Mouse (Mus musculus): ENCODE measurements at regions not wholly inside any gene's neighbourhood (a gene's known extent, or its start where the extent isn't known, plus 50 kb on each side); places are given as distances from the start of the nearest gene placed in this dataset.

- Histone ChIP-seq H3K36me3 (no peaks in the 10 kb centered on the region), H3K9me3 (no peaks in the 10 kb centered on the region), H3K4me2 (replicated peaks) (no peak overlapping the region), H3K27me3 (no peaks in the 10 kb centered on the region), H3K27ac (replicated peaks) (no peak overlapping the region), H3K9ac (replicated peaks) (no peak overlapping the region), H3K4me3 (no peak overlapping the region), H3K4me1 (no peaks in the 10 kb centered on the region)
- 72% methylated on average over 5 of the region's 5 CpGs for whole genome bisulfite sequencing
- no peak for ATAC-seq (replicated peaks)
Measured at GRCm38 (mm10) chr3:41346863-41347262, 208.7 kb upstream of the Jade1 start.

DNA sequence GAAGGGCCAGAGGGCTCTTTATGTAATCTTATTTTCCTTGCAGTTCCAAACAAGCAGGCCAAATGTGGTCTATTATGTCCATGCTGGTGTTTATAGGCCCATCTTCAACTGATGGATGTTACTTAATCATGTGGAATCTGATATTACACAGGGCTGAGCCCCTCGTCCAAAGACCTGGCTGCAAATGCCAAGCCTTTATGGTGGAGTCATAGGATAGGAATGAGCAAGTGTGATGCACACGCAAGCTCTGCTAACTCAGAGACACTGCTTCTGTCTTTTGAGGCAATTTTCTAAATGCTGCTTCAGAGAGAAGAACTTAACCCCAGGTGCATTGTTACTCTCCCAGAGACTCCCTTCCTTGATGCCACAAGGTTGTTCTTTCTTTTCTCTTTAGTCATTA lies 212.1 kb upstream of the Jade1 start:
- no peak overlapping the region for H3K4me2 ChIP-seq (replicated peaks)
- no peaks in the 10 kb centered on the region for H3K9me3 ChIP-seq
- WGBS = 73% methylated on average over 2 of the region's 2 CpGs
- no peak overlapping the region for H3K9ac ChIP-seq (replicated peaks)
- no peak overlapping the region for H3K4me3 ChIP-seq
- no peak for ATAC-seq (replicated peaks)
- H3K4me1 ChIP-seq = no peaks in the 10 kb centered on the region
- H3K36me3 ChIP-seq = no peaks in the 10 kb centered on the region
- no peaks in the 10 kb centered on the region for H3K27me3 ChIP-seq
- no peak overlapping the region for H3K27ac ChIP-seq (replicated peaks)

GRCm38 (mm10) chr3:41332481-41332880 lies 223.1 kb upstream of the Jade1 start:
- no peaks in the 10 kb centered on the region for H3K4me1 ChIP-seq
- H3K36me3 ChIP-seq = no peaks in the 10 kb centered on the region
- ATAC-seq (replicated peaks) = no peak
- no peaks in the 10 kb centered on the region for H3K9me3 ChIP-seq
- no peak overlapping the region for H3K9ac ChIP-seq (replicated peaks)
- H3K27ac ChIP-seq (replicated peaks) = no peak overlapping the region
- no peaks in the 10 kb centered on the region for H3K27me3 ChIP-seq
- 66% methylated on average over 7 of the region's 7 CpGs for WGBS
- H3K4me3 ChIP-seq = no peak overlapping the region
- no peak overlapping the region for H3K4me2 ChIP-seq (replicated peaks)

DNA sequence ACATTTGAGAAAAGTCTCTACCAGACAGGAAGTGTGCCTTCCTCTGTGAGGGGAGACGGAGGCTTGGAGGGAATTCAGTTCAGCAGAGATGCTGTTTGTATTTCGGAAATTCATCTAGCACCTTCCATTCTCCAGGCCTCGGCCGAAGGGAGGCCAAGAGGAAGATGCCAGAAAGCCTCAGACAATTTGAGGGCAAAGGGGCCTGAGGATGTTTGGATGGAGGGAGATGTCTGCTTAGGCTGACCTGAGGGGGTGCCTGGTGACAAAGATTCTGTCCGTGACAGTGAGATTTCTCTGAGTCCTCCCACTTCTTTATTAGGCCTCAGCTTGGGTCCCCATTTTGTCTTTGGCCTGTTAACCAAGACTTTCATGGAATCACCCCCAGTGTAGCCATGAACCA lies 225.2 kb upstream of the Jade1 start:
- no peaks in the 10 kb centered on the region for H3K4me1 ChIP-seq
- H3K9ac ChIP-seq (replicated peaks) = no peak overlapping the region
- no peaks in the 10 kb centered on the region for H3K27me3 ChIP-seq
- 88% methylated on average over 5 of the region's 5 CpGs for WGBS
- no peaks in the 10 kb centered on the region for H3K9me3 ChIP-seq
- no peak overlapping the region for H3K4me2 ChIP-seq (replicated peaks)
- no peak for ATAC-seq (replicated peaks)
- no peak overlapping the region for H3K27ac ChIP-seq (replicated peaks)
- no peaks in the 10 kb centered on the region for H3K36me3 ChIP-seq
- no peak overlapping the region for H3K4me3 ChIP-seq

DNA sequence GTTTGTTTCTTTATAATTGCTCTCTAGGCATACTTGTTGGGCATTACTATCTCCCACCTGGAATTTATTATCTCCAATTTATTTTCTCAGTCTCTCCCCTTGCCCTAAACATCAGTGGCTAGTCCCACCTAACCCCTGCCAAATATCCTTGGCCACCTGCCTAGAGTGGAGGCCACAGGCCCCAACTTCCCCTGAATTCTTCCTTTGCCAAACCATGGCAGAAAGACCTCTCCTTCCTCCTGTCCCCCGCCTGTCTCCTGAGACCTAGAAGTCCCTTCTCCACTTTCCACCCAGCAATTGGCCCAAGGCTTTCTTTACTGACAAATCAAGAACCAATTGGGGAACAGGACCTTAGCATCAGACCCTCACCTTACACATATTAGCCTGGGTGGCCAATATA lies 226.7 kb upstream of the Jade1 start:
- Histone ChIP-seq H3K27ac (replicated peaks) (no peak overlapping the region), H3K9me3 (no peaks in the 10 kb centered on the region), H3K27me3 (no peaks in the 10 kb centered on the region), H3K36me3 (no peaks in the 10 kb centered on the region), H3K4me3 (no peak overlapping the region), H3K4me1 (no peaks in the 10 kb centered on the region), H3K9ac (replicated peaks) (no peak overlapping the region), H3K4me2 (replicated peaks) (no peak overlapping the region)
- ATAC-seq (replicated peaks) = no peak
- 79% methylated on average over 1 of the region's 1 CpGs for WGBS

DNA sequence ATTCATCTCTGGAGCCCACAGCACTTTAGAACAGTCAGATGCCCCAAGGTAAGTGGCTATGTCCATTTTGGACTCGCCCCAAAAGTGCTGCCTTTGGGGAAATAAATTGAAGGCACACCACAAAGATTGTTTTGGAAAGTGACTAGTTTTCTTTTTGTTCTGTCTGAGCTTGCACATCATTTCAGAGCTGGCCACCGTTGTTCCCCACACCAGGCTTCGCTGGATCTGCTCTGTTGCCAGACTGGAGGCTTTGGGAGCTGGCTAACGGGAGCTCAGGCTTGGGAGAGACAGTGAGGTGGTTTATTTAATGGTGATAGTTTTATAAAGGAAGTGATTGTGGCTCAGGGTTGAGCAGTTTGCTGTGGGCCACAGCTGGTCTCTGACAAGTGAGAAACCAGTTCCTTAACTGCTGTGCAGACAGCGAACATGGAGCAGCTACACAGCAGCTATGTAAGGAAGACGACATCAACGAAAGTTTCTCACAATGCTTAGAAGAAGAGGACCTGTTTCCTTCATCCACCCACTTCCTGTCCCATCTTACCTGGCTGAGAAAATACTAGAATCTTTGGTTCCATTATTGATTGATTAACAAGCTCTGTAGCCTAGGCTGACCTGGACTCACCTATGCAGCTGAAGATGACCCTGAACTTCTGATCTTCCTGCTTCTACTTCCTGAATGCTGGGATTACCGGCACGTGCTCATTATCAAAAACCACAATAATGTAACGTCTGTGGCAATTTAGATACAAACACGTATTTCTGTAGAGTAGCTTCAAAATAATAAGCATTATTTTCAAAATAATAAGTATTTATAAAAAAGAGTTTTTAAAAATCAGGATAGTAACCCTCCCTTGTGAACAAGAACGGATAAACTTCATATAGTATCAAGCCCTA lies 229.1 kb upstream of the Jade1 start:
- Histone ChIP-seq H3K36me3 (no peaks in the 10 kb centered on the region), H3K9me3 (no peaks in the 10 kb centered on the region), H3K4me3 (no peak overlapping the region), H3K27ac (replicated peaks) (no peak overlapping the region), H3K27me3 (no peaks in the 10 kb centered on the region), H3K4me1 (no peaks in the 10 kb centered on the region), H3K4me2 (replicated peaks) (no peak overlapping the region), H3K9ac (replicated peaks) (no peak overlapping the region)
- 85% methylated on average over 12 of the region's 12 CpGs for WGBS
- ATAC-seq (replicated peaks) = no peak

GRCm38 (mm10) chr3:41321808-41322207 lies 233.7 kb upstream of the Jade1 start:
- WGBS = 97% methylated on average over 1 of the region's 1 CpGs

GRCm38 (mm10) chr3:41319214-41319856 lies 236.2 kb upstream of the Jade1 start:
- 61% methylated on average over 5 of the region's 5 CpGs for WGBS
- no peaks in the 10 kb centered on the region for H3K36me3 ChIP-seq
- no peak overlapping the region for H3K27ac ChIP-seq (replicated peaks)
- H3K27me3 ChIP-seq = no peaks in the 10 kb centered on the region
- H3K4me1 ChIP-seq = peaks cover 5% of the 10 kb centered on the region; the same call in 1 of the 2 replicates
- ATAC-seq (replicated peaks) = peak; percentile 53; the same call in 1 of the 2 replicates
- H3K9me3 ChIP-seq = no peaks in the 10 kb centered on the region
- H3K4me3 ChIP-seq = no peak overlapping the region
- no peak overlapping the region for H3K4me2 ChIP-seq (replicated peaks)
- no peak overlapping the region for H3K9ac ChIP-seq (replicated peaks)

More at GRCm38 (mm10) chr3:41321808-41322207, 233.7 kb upstream of the Jade1 start:
- Histone ChIP-seq H3K4me2 (replicated peaks) (no peak overlapping the region), H3K4me3 (no peak overlapping the region), H3K9ac (replicated peaks) (no peak overlapping the region), H3K27ac (replicated peaks) (no peak overlapping the region), H3K36me3 (no peaks in the 10 kb centered on the region), H3K4me1 (peaks cover 5% of the 10 kb centered on the region; the same call in 1 of the 2 replicates), H3K9me3 (no peaks in the 10 kb centered on the region), H3K27me3 (no peaks in the 10 kb centered on the region)
- ATAC-seq (replicated peaks) = no peak

- ATAC-seq (replicated peaks) = no peak
- H3K9me3 ChIP-seq = no peaks in the 10 kb centered on the region
- no peak overlapping the region for H3K9ac ChIP-seq (replicated peaks)
- WGBS = 61% methylated on average over 12 of the region's 12 CpGs
- no peak overlapping the region for H3K4me2 ChIP-seq (replicated peaks)
- no peaks in the 10 kb centered on the region for H3K36me3 ChIP-seq
- H3K4me1 ChIP-seq = peaks cover 5% of the 10 kb centered on the region; the same call in 1 of the 2 replicates
- H3K4me3 ChIP-seq = no peak overlapping the region
- H3K27me3 ChIP-seq = no peaks in the 10 kb centered on the region
- H3K27ac ChIP-seq (replicated peaks) = no peak overlapping the region
Measured at GRCm38 (mm10) chr3:41318232-41319131, 235.6 kb upstream of the Pgrmc2 start.

DNA sequence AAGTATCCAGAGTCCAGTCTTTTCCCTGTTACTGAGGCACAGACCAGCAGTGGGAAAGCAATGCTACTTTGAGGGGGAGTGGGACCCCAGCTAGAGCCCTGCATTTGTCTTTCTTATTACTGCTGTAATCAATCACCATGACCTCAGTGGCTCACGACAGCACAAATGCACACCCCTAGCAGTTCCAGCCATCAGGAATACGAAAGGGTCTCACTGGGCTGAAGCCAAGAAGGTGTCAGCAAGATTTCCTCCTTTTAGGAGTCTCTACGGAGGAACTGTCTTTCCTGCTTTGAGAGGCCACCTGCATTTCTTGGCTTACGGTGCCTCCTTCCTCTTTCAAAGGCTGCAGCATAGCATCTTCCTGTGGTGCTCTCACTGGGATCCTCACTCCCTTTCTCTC lies 234.3 kb upstream of the Pgrmc2 start:
- no peak overlapping the region for H3K27ac ChIP-seq (replicated peaks)
- H3K4me3 ChIP-seq = no peak overlapping the region
- H3K9me3 ChIP-seq = no peaks in the 10 kb centered on the region
- H3K27me3 ChIP-seq = no peaks in the 10 kb centered on the region
- peaks cover 5% of the 10 kb centered on the region; the same call in 1 of the 2 replicates for H3K4me1 ChIP-seq
- WGBS = 53% methylated on average over 4 of the region's 4 CpGs
- ATAC-seq (replicated peaks) = no peak
- H3K36me3 ChIP-seq = no peaks in the 10 kb centered on the region
- no peak overlapping the region for H3K4me2 ChIP-seq (replicated peaks)
- no peak overlapping the region for H3K9ac ChIP-seq (replicated peaks)

GRCm38 (mm10) chr3:41312492-41312891 lies 229.6 kb upstream of the Pgrmc2 start:
- H3K4me1 ChIP-seq = no peaks in the 10 kb centered on the region
- no peak overlapping the region for H3K9ac ChIP-seq (replicated peaks)
- no peak overlapping the region for H3K27ac ChIP-seq (replicated peaks)
- H3K9me3 ChIP-seq = no peaks in the 10 kb centered on the region
- 91% methylated on average over 6 of the region's 6 CpGs for WGBS
- no peaks in the 10 kb centered on the region for H3K27me3 ChIP-seq
- ATAC-seq (replicated peaks) = no peak
- H3K4me2 ChIP-seq (replicated peaks) = no peak overlapping the region
- H3K36me3 ChIP-seq = no peaks in the 10 kb centered on the region
- H3K4me3 ChIP-seq = no peak overlapping the region
